In genomic region chr6:18434828-18435531, GRCm38 (mm10) we compare ENCODE assay signal across 16 mouse cellular contexts.
DNase-seq lines count a peak whose midpoint lies in the region; ATAC-seq and TF ChIP-seq lines count a peak whose summit lies in the region.
"Had no signal": no experiment of that assay in that cellular context is flagged by ENCODE, and none has a peak within 500 bp of the region (broad histone marks: within the 10 kb centered on the region; RNA-seq: fewer than 3 reads in every experiment).

No protein-coding gene starts in this region.

- no peaks in the 10 kb centered on the region for H3K36me3 ChIP-seq in intestine, embryonic 15.5 days
- no peaks in the 10 kb centered on the region for H3K36me3 ChIP-seq in intestine, postnatal 0 days (ENCODE audit: control insufficient read depth, insufficient read depth)
- no peaks in the 10 kb centered on the region for H3K36me3 ChIP-seq in liver, embryonic 12.5 days
- peaks cover 15% of the 10 kb centered on the region for H3K36me3 ChIP-seq in midbrain, postnatal 0 days (ENCODE audit: insufficient read depth, low read length)
- H3K36me3 ChIP-seq: G1E had no signal

- no peaks in the 10 kb centered on the region for H3K9me3 ChIP-seq in intestine, embryonic 15.5 days
- no peaks in the 10 kb centered on the region for H3K9me3 ChIP-seq in intestine, postnatal 0 days (ENCODE audit: control insufficient read depth)
- no peaks in the 10 kb centered on the region for H3K9me3 ChIP-seq in liver, embryonic 12.5 days (replicated peaks)
- no peaks in the 10 kb centered on the region for H3K9me3 ChIP-seq in midbrain, postnatal 0 days (ENCODE audit: low read length)
- H3K9me3 ChIP-seq: embryonic facial prominence, embryonic 10.5 days; forebrain, embryonic 10.5 days; G1E had no signal

- H3K27ac ChIP-seq in intestine, embryonic 15.5 days, result no peak overlapping the region
- no peak overlapping the region for H3K27ac ChIP-seq in intestine, postnatal 0 days (ENCODE audit: low read depth, low read length)
- peak overlapping the region; percentile 89 for H3K27ac ChIP-seq in liver, embryonic 12.5 days
- no peak overlapping the region for H3K27ac ChIP-seq in midbrain, postnatal 0 days (ENCODE audit: low read depth, low read length)
- H3K27ac ChIP-seq: embryonic facial prominence, embryonic 10.5 days; forebrain, embryonic 10.5 days; heart, adult 2 months had no signal

- 87% methylated on average over 16 of the region's 16 CpGs for WGBS in intestine, embryonic 15.5 days
- WGBS in intestine, postnatal 0 days, result 92% methylated on average over 16 of the region's 16 CpGs
- 31% methylated on average over 16 of the region's 16 CpGs for WGBS in liver, embryonic 12.5 days (ENCODE audit: insufficient replicate concordance)
- WGBS in midbrain, postnatal 0 days, result 96% methylated on average over 16 of the region's 16 CpGs

- no peaks in the 10 kb centered on the region for H3K27me3 ChIP-seq in intestine, embryonic 15.5 days (replicated peaks)
- H3K27me3 ChIP-seq in intestine, postnatal 0 days (replicated peaks; ENCODE audit: control insufficient read depth, insufficient read depth, low read length), result no peaks in the 10 kb centered on the region
- no peaks in the 10 kb centered on the region for H3K27me3 ChIP-seq in liver, embryonic 12.5 days (replicated peaks)
- H3K27me3 ChIP-seq in midbrain, postnatal 0 days (ENCODE audit: insufficient read depth, low read length), result no peaks in the 10 kb centered on the region
- H3K27me3 ChIP-seq: megakaryocyte, embryonic 14.5 days had no signal

- no peak overlapping the region for H3K9ac ChIP-seq in intestine, embryonic 15.5 days
- no peak overlapping the region for H3K9ac ChIP-seq in intestine, postnatal 0 days (ENCODE audit: low read depth, low read length)
- peak overlapping the region; percentile 52 for H3K9ac ChIP-seq in liver, embryonic 12.5 days
- H3K9ac ChIP-seq in midbrain, postnatal 0 days (replicated peaks; ENCODE audit: low read length, poor library complexity, severe bottlenecking), result no peak overlapping the region

- DNase-seq in c-Kit-positive CD71-positive TER-119-negative erythroid progenitor cells, embryonic 14.5 days (ENCODE audit: low read depth), result peak; percentile 56
- DNase-seq in spleen, postnatal 36 days (ENCODE audit: low spot score in 2 of 2), result peak; percentile 22 to 49
- DNase-seq in Muller cell, postnatal 12 days (ENCODE audit: inconsistent ontology term), result no peak
- no peak for DNase-seq in midbrain, postnatal 0 days (ENCODE audit: low spot score)
- DNase-seq: heart, adult 2 months; heart, postnatal 4 days; kidney, postnatal 14 days; thymus, postnatal 36 days had no signal

- no peak overlapping the region for H3K4me3 ChIP-seq in intestine, embryonic 15.5 days (replicated peaks)
- no peak overlapping the region for H3K4me3 ChIP-seq in intestine, postnatal 0 days (ENCODE audit: low read depth, low read length)
- H3K4me3 ChIP-seq in liver, embryonic 12.5 days, result peak overlapping the region; percentile 48
- no peak overlapping the region for H3K4me3 ChIP-seq in midbrain, postnatal 0 days (ENCODE audit: low read depth, low read length)
- H3K4me3 ChIP-seq: embryonic facial prominence, embryonic 10.5 days; forebrain, embryonic 10.5 days; heart, adult 2 months; megakaryocyte, embryonic 14.5 days had no signal

- ATAC-seq in intestine, embryonic 15.5 days, result peak; percentile 68; the same call in 1 of the 2 replicates
- ATAC-seq in intestine, postnatal 0 days, result no peak
- peak; percentile 97 for ATAC-seq in liver, embryonic 12.5 days
- ATAC-seq in midbrain, postnatal 0 days (ENCODE audit: low FRiP score), result no peak
- ATAC-seq: activated CD4-positive, CD25-positive, alpha-beta regulatory T cell, adult 4 months had no signal

- no peak for TF ChIP-seq CTCF in intestine, postnatal 0 days (IDR thresholded peaks at IDR 0.05; ENCODE audit: low read depth)
- no peak for TF ChIP-seq CTCF in midbrain, postnatal 0 days (IDR thresholded peaks at IDR 0.05)

- no peaks in the 10 kb centered on the region for H3K4me1 ChIP-seq in intestine, embryonic 15.5 days (replicated peaks)
- no peaks in the 10 kb centered on the region for H3K4me1 ChIP-seq in intestine, postnatal 0 days (replicated peaks; ENCODE audit: control insufficient read depth, insufficient read depth, low read length)
- H3K4me1 ChIP-seq in liver, embryonic 12.5 days, result peaks cover 48% of the 10 kb centered on the region
- H3K4me1 ChIP-seq in midbrain, postnatal 0 days (ENCODE audit: insufficient read depth, low read length), result no peaks in the 10 kb centered on the region
- H3K4me1 ChIP-seq: forebrain, embryonic 10.5 days; megakaryocyte, embryonic 14.5 days had no signal

- H3K4me2 ChIP-seq in intestine, embryonic 15.5 days (replicated peaks), result no peak overlapping the region
- no peak overlapping the region for H3K4me2 ChIP-seq in intestine, postnatal 0 days (replicated peaks; ENCODE audit: low read depth)
- peak overlapping the region; percentile 68 for H3K4me2 ChIP-seq in liver, embryonic 12.5 days
- H3K4me2 ChIP-seq in midbrain, postnatal 0 days (ENCODE audit: low read depth, low read length, poor library complexity, severe bottlenecking), result no peak overlapping the region

Comparison
In these comparisons a context has a peak if more than half of its experiments do, and no peak if none do; other contexts are left out.
1. ATAC-seq: peak in intestine, embryonic 15.5 days (single experiment) and liver, embryonic 12.5 days (single experiment); none in intestine, postnatal 0 days (single experiment) and midbrain, postnatal 0 days (single experiment).
2. DNase-seq: peak in c-Kit-positive CD71-positive TER-119-negative erythroid progenitor cells, embryonic 14.5 days (single experiment) and spleen, postnatal 36 days (2 of 2); none in Muller cell, postnatal 12 days (single experiment) and midbrain, postnatal 0 days (single experiment).